Mouse (Mus musculus) megakaryocyte, embryonic 14.5 days (primary cell): ENCODE measurements at regions not wholly inside any gene's neighbourhood (a gene's known extent, or its start where the extent isn't known, plus 50 kb on each side); places are given as distances from the start of the nearest gene placed in this dataset.

Source experiments
- FLI1 ChIP-seq: IDR thresholded peaks from 2 replicates; pipeline ENCODE4 v1.6.1; 2012; ENCODE audit warnings: low read length, inconsistent platforms, mixed read lengths
- GATA1 ChIP-seq: IDR thresholded peaks from 3 replicates; pipeline ENCODE4 v1.6.1; 2012; ENCODE audit warnings: mixed read lengths, low read length, inconsistent platforms, borderline replicate concordance

- TF ChIP-seq FLI1 (no peak), GATA1 (no peak)
Measured at GRCm38 (mm10) chr2:103153261-103153660, 79.8 kb downstream of the Apip start.
